Mouse (Mus musculus): ENCODE measurements around the gene Mrpl46. TPM values are rescaled to one million over a fixed set of nuclear protein-coding genes. Genes with fewer than 3 reads are reported as not detected.

Gene Mrpl46
- polyA plus RNA-seq, 1 experiment from 2014 or later, result 66.1 TPM

DNA sequence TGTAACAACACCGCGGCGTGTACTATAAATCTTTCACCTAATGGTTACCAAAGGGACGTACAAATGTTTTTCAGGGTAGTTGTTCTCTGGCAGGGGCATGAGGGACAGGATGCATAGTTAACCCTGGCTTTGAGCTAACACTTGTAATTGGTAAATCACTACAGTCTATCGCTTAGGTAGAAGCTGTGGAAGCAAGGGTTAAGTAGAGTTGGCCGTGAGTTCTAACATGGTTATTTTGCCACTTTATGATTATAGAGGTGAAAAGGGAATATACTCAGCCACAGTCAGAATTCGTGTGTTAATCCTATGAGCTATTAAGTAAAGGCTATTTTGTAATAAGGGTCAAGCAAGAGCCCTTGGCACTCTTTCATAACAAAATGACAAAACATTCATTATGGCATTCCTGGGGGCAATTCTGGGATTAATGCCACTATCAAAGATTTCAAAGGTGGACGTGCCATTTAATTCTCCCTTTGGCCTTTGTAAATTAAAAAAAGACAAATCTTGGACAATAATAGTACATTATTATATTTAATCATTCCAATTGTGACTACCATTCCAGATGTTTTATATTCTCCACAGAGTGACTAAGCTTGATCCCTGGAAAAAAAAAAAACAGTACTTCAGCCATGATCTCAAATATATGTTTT is 43.9 kb downstream of the Mrpl46 start:
- no peaks in the 10 kb centered on the region for H3K27me3 ChIP-seq
- ChIA-PET POLR2A (no interaction called here), CTCF (no interaction called here)
- TF ChIP-seq CTCF (IDR thresholded peaks at IDR 0.05), result no peak
- in situ Hi-C loops (cut with MboI; ENCODE audit: low pct_unique_long_range_greater_than_20kb), result no loop called here
- DNase-seq (ENCODE audit: low read depth, low spot score), result no peak
- ATAC-seq, result no peak

DNA sequence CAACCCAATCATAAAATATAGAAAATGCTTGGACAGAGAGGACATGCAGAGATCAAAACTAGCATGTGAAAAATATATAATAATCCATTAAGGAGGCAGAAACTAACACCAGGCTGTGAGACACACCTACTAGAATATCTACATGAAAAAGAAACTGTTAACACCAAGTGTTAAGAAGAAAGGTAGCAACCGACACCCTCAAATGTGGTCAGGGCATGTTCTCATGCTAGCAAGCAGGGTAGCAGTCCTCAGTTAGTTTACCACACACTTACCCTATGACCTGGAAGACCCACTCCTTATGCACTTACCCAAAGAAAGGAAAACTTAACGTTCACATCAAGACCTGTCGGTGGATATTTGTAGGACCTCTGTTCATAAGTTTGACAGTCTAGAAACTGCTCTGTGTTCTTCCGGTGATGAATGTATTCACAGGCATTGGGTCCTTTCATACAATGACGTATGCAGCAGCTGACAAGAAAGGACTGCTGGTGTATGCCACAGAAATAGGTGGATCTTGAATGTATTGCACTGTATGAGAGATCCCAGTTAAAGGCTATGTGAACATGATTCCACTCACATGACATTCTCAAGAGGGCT is 45.6 kb downstream of the Mrpl46 start, which contains the start of gene Ntrk3:
TSS of gene Ntrk3 (minus strand) at position 399 of the 597 bp plus-strand sequence.
- no peaks in the 10 kb centered on the region for H3K27me3 ChIP-seq
- TF ChIP-seq CTCF (IDR thresholded peaks at IDR 0.05), result no peak
- in situ Hi-C loops (cut with MboI; ENCODE audit: low pct_unique_long_range_greater_than_20kb), result no loop called here
- DNase-seq (ENCODE audit: low read depth, low spot score), result no peak
- ChIA-PET CTCF (no interaction called here), POLR2A (interaction anchor here (0.6 kb wide), 1 partner anchor 157 kb away, joined by 5 read pairs; no protein-coding TSS in a partner anchor)
- ATAC-seq, result no peak

DNA sequence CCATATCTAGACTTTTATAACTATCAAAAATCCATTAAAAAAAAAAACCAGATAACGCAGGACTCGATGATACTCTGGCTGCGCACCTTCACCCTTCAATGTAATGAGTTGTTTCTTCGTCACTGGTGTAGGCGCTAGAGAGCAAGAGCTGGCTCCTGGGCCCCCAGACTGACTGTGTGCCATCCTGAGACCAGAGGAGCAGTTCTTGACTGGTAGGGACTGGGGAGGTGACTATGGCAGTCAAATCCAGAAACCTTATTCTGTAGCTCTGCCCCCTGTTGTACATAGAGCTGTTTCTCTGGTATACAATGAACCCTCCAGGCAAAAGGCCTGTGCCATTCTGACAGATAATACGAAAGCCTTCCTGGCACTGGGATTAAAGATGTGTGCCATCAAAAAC is 46.1 kb downstream of the Mrpl46 start:
- in situ Hi-C loops (cut with MboI; ENCODE audit: low pct_unique_long_range_greater_than_20kb), result no loop called here
- ATAC-seq, result no peak
- no peaks in the 10 kb centered on the region for H3K27me3 ChIP-seq
- ChIA-PET POLR2A (interaction anchor here (0.6 kb wide), 1 partner anchor 157 kb away, joined by 5 read pairs; no protein-coding TSS in a partner anchor), CTCF (no interaction called here)
- TF ChIP-seq CTCF (IDR thresholded peaks at IDR 0.05), result no peak
- no peak for DNase-seq (ENCODE audit: low read depth, low spot score)

DNA sequence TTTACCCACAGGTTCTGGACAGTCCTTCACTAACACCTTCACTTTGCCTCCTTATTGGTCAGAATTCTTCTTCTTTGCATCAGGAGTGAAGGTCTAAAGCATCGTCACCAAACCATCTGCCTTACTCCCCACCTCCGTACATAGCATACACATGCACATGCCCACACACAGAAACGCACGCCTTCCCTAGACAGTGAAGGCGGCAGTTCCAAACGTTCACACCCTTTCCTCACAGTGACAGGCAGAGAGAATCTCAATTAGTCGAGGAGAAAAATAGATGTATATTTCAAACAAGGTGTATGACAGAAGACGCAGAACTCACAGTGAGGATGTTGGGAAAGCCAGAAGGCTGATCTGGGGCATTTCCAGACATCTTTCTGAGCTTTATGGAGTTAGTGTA is 51.9 kb downstream of the Mrpl46 start:
- TF ChIP-seq CTCF (IDR thresholded peaks at IDR 0.05), result no peak
- ATAC-seq (no peak), DNase-seq (ENCODE audit: low read depth, low spot score) (no peak)
- H3K27me3 ChIP-seq, result peaks cover 13% of the 10 kb centered on the region
- ChIA-PET POLR2A (no interaction called here), CTCF (no interaction called here)
- in situ Hi-C loops (cut with MboI; ENCODE audit: low pct_unique_long_range_greater_than_20kb), result no loop called here

Other genes with a start within 250 kb of the Mrpl46 start
- 13.7 TPM for gene Ntrk3, start 45.5 kb downstream of the Mrpl46 start, polyA plus RNA-seq (2021)
- gene Mrps11, start 412 bp downstream of the Mrpl46 start, polyA plus RNA-seq (2021), result 105 TPM
- 10.9 TPM for gene Det1, start 63.7 kb upstream of the Mrpl46 start, polyA plus RNA-seq (2021)
- gene Aen, start 112.3 kb upstream of the Mrpl46 start, polyA plus RNA-seq (2021), result 39.3 TPM
- gene Isg20, start 129.9 kb upstream of the Mrpl46 start, polyA plus RNA-seq (2021), result 29.8 TPM